Mouse (Mus musculus) forebrain, embryonic 10.5 days (tissue): ENCODE data around the gene Ascl1. TPM values are rescaled to one million over a fixed set of nuclear protein-coding genes. Genes with fewer than 3 reads are reported as not detected.
A peak's percentile ranks its signal among the peaks of the same experiment; 100 is the strongest.

Experiments
- DNase-seq: peaks from one replicate; pipeline ENCODE4 v3.0.0-alpha.2; 2017; ENCODE audit warnings: low spot score; ENCODE audit errors: extremely low spot score
- H3K27ac ChIP-seq: fragments of 300-500 bp; sonication (generic); 2 replicates; pipeline ENCODE4 v1.5.1; 2016; ENCODE audit warnings: mild to moderate bottlenecking
- H3K27me3 ChIP-seq: fragments of 300-500 bp; sonication (generic); 2 replicates; pipeline ENCODE4 v1.6.1; 2016; ENCODE audit warnings: mild to moderate bottlenecking; ENCODE audit not compliant: poor library complexity, severe bottlenecking
- H3K36me3 ChIP-seq: fragments of 300-500 bp; sonication (generic); replicated peaks from 2 replicates; pipeline ENCODE4 v1.6.1; 2016; ENCODE audit warnings: mild to moderate bottlenecking, moderate library complexity
- H3K4me1 ChIP-seq: fragments of 300-500 bp; sonication (generic); 2 replicates; pipeline ENCODE4 v1.6.1; 2016
- H3K4me3 ChIP-seq: fragments of 300-500 bp; sonication (generic); 2 replicates; pipeline ENCODE4 v1.5.1; 2016; ENCODE audit warnings: mild to moderate bottlenecking, moderate library complexity
- H3K9me3 ChIP-seq: fragments of 300-500 bp; sonication (generic); 2 replicates; pipeline ENCODE4 v1.6.1; 2016; ENCODE audit warnings: mild to moderate bottlenecking, moderate library complexity
- WGBS: fragments of 180-500 bp; shearing (Covaris S2); methylation state at CpG from one replicate; pipeline ENCODE4 v1.1.7; 2016; 5-methylcytosine and 5-hydroxymethylcytosine counted together
- polyA plus RNA-seq: library from polyadenylated mRNA; unstranded; fragments of >200 nt; fragmentation: Nextera tagmentation; extraction: Ambion mirVana; gene quantifications from 2 replicates; pipeline ENCODE4 v1.2.1, GENCODE M21; 2016

The Ascl1 gene
- polyA plus RNA-seq, 1 experiment from 2014 or later, result 15.6 TPM

GRCm38 (mm10) chr10:87473475-87474131 lies 19.9 kb downstream of the Ascl1 start:
- H3K27ac ChIP-seq, result no peak overlapping the region
- 58% methylated on average over 10 of the region's 10 CpGs for WGBS
- no peaks in the 10 kb centered on the region for H3K9me3 ChIP-seq
- H3K4me1 ChIP-seq, result peaks cover 30% of the 10 kb centered on the region
- no peak for DNase-seq
- peaks cover 30% of the 10 kb centered on the region for H3K27me3 ChIP-seq
- H3K36me3 ChIP-seq, result no peaks in the 10 kb centered on the region
- H3K4me3 ChIP-seq, result no peak overlapping the region

- no peaks in the 10 kb centered on the region for H3K27me3 ChIP-seq
- DNase-seq, result no peak
- no peaks in the 10 kb centered on the region for H3K9me3 ChIP-seq
- H3K4me1 ChIP-seq, result peaks cover 47% of the 10 kb centered on the region
- 91% methylated on average over 3 of the region's 3 CpGs for WGBS
- H3K27ac ChIP-seq, result peak overlapping the region; percentile 60; the same call in 1 of the 2 replicates
- no peak overlapping the region for H3K4me3 ChIP-seq
- H3K36me3 ChIP-seq, result no peaks in the 10 kb centered on the region
Observed at GRCm38 (mm10) chr10:87450777-87451176, 42.7 kb downstream of the Ascl1 start.

- Histone ChIP-seq H3K27ac (peak overlapping the region; percentile 89), H3K36me3 (no peaks in the 10 kb centered on the region), H3K9me3 (no peaks in the 10 kb centered on the region), H3K27me3 (no peaks in the 10 kb centered on the region), H3K4me1 (peaks cover 50% of the 10 kb centered on the region), H3K4me3 (no peak overlapping the region)
- DNase-seq, result no peak
- WGBS, result 85% methylated on average over 6 of the region's 6 CpGs
Observed at GRCm38 (mm10) chr10:87449368-87449767, 44.1 kb downstream of the Ascl1 start.

- WGBS, result 41% methylated on average over 5 of the region's 5 CpGs
- no peaks in the 10 kb centered on the region for H3K27me3 ChIP-seq
- no peak for DNase-seq
- peaks cover 55% of the 10 kb centered on the region for H3K4me1 ChIP-seq
- H3K9me3 ChIP-seq, result no peaks in the 10 kb centered on the region
- H3K36me3 ChIP-seq, result no peaks in the 10 kb centered on the region
- H3K27ac ChIP-seq, result peak overlapping the region; percentile 89
- peak overlapping the region; percentile 39 for H3K4me3 ChIP-seq
Observed at GRCm38 (mm10) chr10:87448257-87448656, 45.2 kb downstream of the Ascl1 start.

GRCm38 (mm10) chr10:87447754-87448095 lies 45.7 kb downstream of the Ascl1 start:
- H3K27me3 ChIP-seq, result no peaks in the 10 kb centered on the region
- H3K4me3 ChIP-seq, result peak overlapping the region; percentile 39
- no peaks in the 10 kb centered on the region for H3K36me3 ChIP-seq
- peaks cover 55% of the 10 kb centered on the region for H3K4me1 ChIP-seq
- DNase-seq, result peak; percentile 92
- no peaks in the 10 kb centered on the region for H3K9me3 ChIP-seq
- 1% methylated on average over 9 of the region's 9 CpGs for WGBS
- H3K27ac ChIP-seq, result peak overlapping the region; percentile 89

- peak; percentile 43 for DNase-seq
- peak overlapping the region; percentile 39 for H3K4me3 ChIP-seq
- H3K27me3 ChIP-seq, result no peaks in the 10 kb centered on the region
- H3K36me3 ChIP-seq, result no peaks in the 10 kb centered on the region
- peaks cover 52% of the 10 kb centered on the region for H3K4me1 ChIP-seq
- 19% methylated on average over 13 of the region's 13 CpGs for WGBS
- peak overlapping the region; percentile 89 for H3K27ac ChIP-seq
- H3K9me3 ChIP-seq, result no peaks in the 10 kb centered on the region
Observed at GRCm38 (mm10) chr10:87446829-87447753, 46.4 kb downstream of the Ascl1 start.

GRCm38 (mm10) chr10:87446139-87446828 lies 47.2 kb downstream of the Ascl1 start:
- peak overlapping the region; percentile 89 for H3K27ac ChIP-seq
- no peak for DNase-seq

More at GRCm38 (mm10) chr10:87446139-87446828, 47.2 kb downstream of the Ascl1 start:
- H3K36me3 ChIP-seq, result no peaks in the 10 kb centered on the region
- peaks cover 52% of the 10 kb centered on the region for H3K4me1 ChIP-seq
- no peak overlapping the region for H3K4me3 ChIP-seq
- H3K27me3 ChIP-seq, result no peaks in the 10 kb centered on the region
- H3K9me3 ChIP-seq, result no peaks in the 10 kb centered on the region
- WGBS, result 72% methylated on average over 2 of the region's 2 CpGs

Other genes with a start within 250 kb of the Ascl1 start
- gene Pah, start 28.1 kb upstream of the Ascl1 start, polyA plus RNA-seq, result not detected in 2 replicates